ENCODE assay signal across 8 mouse cellular contexts in genomic region chr14:26573556-26573955, GRCm38 (mm10). TPM values are rescaled to one million over a fixed set of nuclear protein-coding genes. Genes with fewer than 3 reads are reported as not detected.
DNase-seq lines count a peak whose midpoint lies in the region; ATAC-seq and TF ChIP-seq lines count a peak whose summit lies in the region.
"Not testable (repeated sequence)": the region's sequence is repeated elsewhere in the genome, so short reads cannot be mapped to it uniquely, and the experiment has no call there.

Dennd6a (plus strand) TSS chr14:26573856.

- TF ChIP-seq RAD21 in MEL (IDR thresholded peaks at IDR 0.05; ENCODE audit: low read depth, low read length), result not testable (repeated sequence)

- intact Hi-C loops in gastrocnemius, postnatal 14 days (cut with DNase I; ENCODE audit: low total_unique reads); heart, postnatal 25 days (cut with DNase I): not testable (repeated sequence)
- intact Hi-C loops in left cerebral cortex, postnatal 36 days (cut with DNase I), result loop anchor here (10.0 kb wide), 1 partner anchor 89 kb away; no protein-coding TSS in a partner anchor

- TF ChIP-seq CTCF in MEL (IDR thresholded peaks at IDR 0.05 in 2 of 3, conservative IDR thresholded peaks at IDR 0.05 in 1 of 3; ENCODE audit: control insufficient read depth in 1 of 3, insufficient read depth in 1 of 3, low read depth in 2 of 3, low read length in 3 of 3, poor library complexity in 1 of 3, severe bottlenecking in 1 of 3), result not testable (repeated sequence)

- not testable (repeated sequence) for H3K27ac ChIP-seq in MEL (ENCODE audit: control insufficient read depth, low read depth, low read length); embryonic facial prominence, embryonic 11.5 days (replicated peaks; ENCODE audit: low read depth, low read length); kidney, embryonic 14.5 days (ENCODE audit: low read depth, low read length); macrophage; neural tube, embryonic 15.5 days (replicated peaks)

- not testable (repeated sequence) for TF ChIP-seq POLR2A in MEL (IDR thresholded peaks at IDR 0.05; ENCODE audit: control insufficient read depth in 1 of 2, insufficient read depth in 1 of 2, low read depth in 1 of 2, low read length in 2 of 2, poor library complexity in 1 of 2)

- not testable (repeated sequence) for H3K79me2 ChIP-seq in MEL (ENCODE audit: control insufficient read depth, insufficient read depth, low read length, poor library complexity); macrophage (ENCODE audit: inconsistent target)

- WGBS in embryonic facial prominence, embryonic 11.5 days, result 79% methylated on average over 5 of the region's 5 CpGs
- 88% methylated on average over 5 of the region's 5 CpGs for WGBS in kidney, embryonic 14.5 days
- 95% methylated on average over 5 of the region's 5 CpGs for WGBS in macrophage (ENCODE audit: missing documents)
- WGBS in neural tube, embryonic 15.5 days, result 88% methylated on average over 5 of the region's 5 CpGs

- not testable (repeated sequence) for H3K4me3 ChIP-seq in MEL (ENCODE audit: control insufficient read depth in 1 of 2, insufficient read depth in 1 of 2, low read depth in 2 of 2, low read length in 2 of 2); embryonic facial prominence, embryonic 11.5 days (ENCODE audit: low read depth, low read length); kidney, embryonic 14.5 days (ENCODE audit: low read length); macrophage (ENCODE audit: inconsistent target); neural tube, embryonic 15.5 days (replicated peaks)

- not testable (repeated sequence) for TF ChIP-seq EP300 in MEL (IDR thresholded peaks at IDR 0.05; ENCODE audit: low read depth in 1 of 2, low read length in 2 of 2)

- ATAC-seq in embryonic facial prominence, embryonic 11.5 days (replicated peaks; ENCODE audit: insufficient number of reproducible peaks, low FRiP score, low TSS enrichment, low read depth); kidney, embryonic 14.5 days (ENCODE audit: low FRiP score, low TSS enrichment); neural tube, embryonic 15.5 days (ENCODE audit: low FRiP score): not testable (repeated sequence)

- peaks cover 4 to 12% of the 10 kb centered on the region in 2 experiments for H3K4me1 ChIP-seq in MEL (ENCODE audit: control insufficient read depth in 1 of 2, insufficient read depth in 2 of 2, low read length in 2 of 2)
- not testable (repeated sequence) for H3K4me1 ChIP-seq in embryonic facial prominence, embryonic 11.5 days (ENCODE audit: control insufficient read depth, insufficient read depth, low read length); kidney, embryonic 14.5 days (ENCODE audit: control insufficient read depth, insufficient read depth, low read length); neural tube, embryonic 15.5 days

- H3K36me3 ChIP-seq in MEL (ENCODE audit: control insufficient read depth in 1 of 2, insufficient read depth in 2 of 2, low read length in 2 of 2), result peaks cover 0 to 10% of the 10 kb centered on the region in 2 experiments; a peak in 2 of 4 replicates
- H3K36me3 ChIP-seq in embryonic facial prominence, embryonic 11.5 days (replicated peaks; ENCODE audit: control insufficient read depth, insufficient read depth, low read depth, low read length); kidney, embryonic 14.5 days (ENCODE audit: control insufficient read depth, insufficient read depth, low read length); macrophage (ENCODE audit: inconsistent target); neural tube, embryonic 15.5 days: not testable (repeated sequence)

- DNase-seq in MEL (ENCODE audit: low read depth, low spot score); embryonic facial prominence, embryonic 11.5 days (ENCODE audit: low spot score); gastrocnemius, postnatal 14 days; heart, postnatal 25 days (ENCODE audit: low spot score); left cerebral cortex, postnatal 36 days (ENCODE audit: low spot score in 2 of 2): not testable (repeated sequence)

- not testable (repeated sequence) for H3K4me2 ChIP-seq in embryonic facial prominence, embryonic 11.5 days (ENCODE audit: low read depth, low read length); kidney, embryonic 14.5 days (replicated peaks; ENCODE audit: low read depth, low read length); neural tube, embryonic 15.5 days

- not testable (repeated sequence) for H3K9ac ChIP-seq in MEL (ENCODE audit: control insufficient read depth, low read depth, low read length, poor library complexity, severe bottlenecking); embryonic facial prominence, embryonic 11.5 days (replicated peaks; ENCODE audit: low read length); kidney, embryonic 14.5 days (ENCODE audit: low read depth, low read length); neural tube, embryonic 15.5 days (replicated peaks)

- H3K27me3 ChIP-seq in MEL (ENCODE audit: control insufficient read depth in 1 of 2, insufficient read depth in 2 of 2, low read length in 2 of 2); embryonic facial prominence, embryonic 11.5 days (ENCODE audit: control insufficient read depth, insufficient read depth, low read length); kidney, embryonic 14.5 days (ENCODE audit: control insufficient read depth, insufficient read depth, low read length); neural tube, embryonic 15.5 days (replicated peaks): not testable (repeated sequence)

- not testable (repeated sequence) for H3K9me3 ChIP-seq in MEL (replicated peaks; ENCODE audit: insufficient read depth, low read length); embryonic facial prominence, embryonic 11.5 days (replicated peaks; ENCODE audit: control insufficient read depth, low read length); kidney, embryonic 14.5 days (ENCODE audit: control insufficient read depth, low read length); neural tube, embryonic 15.5 days (replicated peaks)

RNA-seq across cellular contexts. Expression of gene Dennd6a, which starts in this region (rescaled TPM):
- total RNA-seq in MEL (2012; rRNA removed), result 13.1 and 14.6 TPM in 2 replicates
- polyA plus RNA-seq in MEL (2012; ENCODE audit: insufficient read depth in 1 of 2, insufficient read length in 2 of 2, low read depth in 1 of 2, low replicate concordance in 2 of 2, missing spikeins in 1 of 2), result 10 to 100 TPM; 13.6 to 40.0 TPM
- polyA plus RNA-seq in embryonic facial prominence, embryonic 11.5 days (2014; fragmentation: Nextera tagmentation; extraction: Ambion mirVana), result 35.1 and 42.1 TPM in 2 replicates
- total RNA-seq in gastrocnemius, postnatal 14 days (2021), result 10 to 100 TPM; 11.0 to 11.9 TPM
- total RNA-seq in heart, postnatal 25 days (2021), result 10 to 100 TPM; 15.9 to 16.8 TPM
- polyA plus RNA-seq in kidney, embryonic 14.5 days (2014; fragmentation: Nextera tagmentation; extraction: Ambion mirVana), result 41.8 and 46.3 TPM in 2 replicates
- total RNA-seq in left cerebral cortex, postnatal 36 days (2021), result 10 to 100 TPM; 23.6 to 26.7 TPM
- total RNA-seq in macrophage (2018; cell fraction: chromatin; rRNA removed), result 10 to 100 TPM; 29.0 to 95.0 (median 72.2) TPM
- total RNA-seq in macrophage (2018; cell fraction: cytosol; rRNA removed), result 10 to 100 TPM; 33.4 to 55.0 (median 42.2) TPM
- total RNA-seq in macrophage (2018; cell fraction: nucleus; rRNA removed), result 10 to 100 TPM; 25.1 to 79.7 (median 46.2) TPM
- polyA plus RNA-seq in macrophage (2018), result 25.6 to 30.5 TPM (median 28.1 TPM) in 3 replicates
- 17.1 and 21.0 TPM in 2 replicates for polyA plus RNA-seq in neural tube, embryonic 15.5 days (2015; fragmentation: Nextera tagmentation; extraction: Ambion mirVana)
